Mouse (Mus musculus) midbrain, embryonic 14.5 days (tissue): ENCODE measurements at regions not wholly inside any gene's neighbourhood (a gene's known extent, or its start where the extent isn't known, plus 50 kb on each side); places are given as distances from the start of the nearest gene placed in this dataset. TPM values are rescaled to one million over a fixed set of nuclear protein-coding genes. Genes with fewer than 3 reads are reported as not detected.
A peak's percentile ranks its signal among the peaks of the same experiment; 100 is the strongest.

Experiments
- ATAC-seq: fragments of 200-750 bp; cut with Nextera tagmentation; 2 replicates; pipeline ENCODE4 v1.8.0; 2017; ENCODE audit warnings: moderate number of reproducible peaks, moderate library complexity; ENCODE audit not compliant: low FRiP score, low TSS enrichment
- DNase-seq: peaks from one replicate; pipeline ENCODE4 v3.0.0-alpha.2; 2015
- H3K27ac ChIP-seq: fragments of 300-500 bp; sonication (generic); replicated peaks from 2 replicates; pipeline ENCODE4 v1.5.1; 2014; ENCODE audit warnings: mild to moderate bottlenecking, low read depth, low read length, moderate library complexity
- H3K27me3 ChIP-seq: fragments of 300-500 bp; sonication (generic); 2 replicates; pipeline ENCODE4 v1.6.1; 2014; ENCODE audit warnings: low read length, control low read depth, mixed read lengths; ENCODE audit not compliant: control insufficient read depth, insufficient read depth
- H3K36me3 ChIP-seq: fragments of 300-500 bp; sonication (generic); 2 replicates; pipeline ENCODE4 v1.6.1; 2014; ENCODE audit warnings: low read length, control low read depth; ENCODE audit not compliant: control insufficient read depth, insufficient read depth
- H3K4me1 ChIP-seq: fragments of 300-500 bp; sonication (generic); 2 replicates; pipeline ENCODE4 v1.6.1; 2014; ENCODE audit warnings: mild to moderate bottlenecking, antibody characterized with exemption, low read length, control low read depth; ENCODE audit not compliant: control insufficient read depth, insufficient read depth
- H3K4me2 ChIP-seq: fragments of 300-500 bp; sonication (generic); 2 replicates; pipeline ENCODE4 v1.6.1; 2014; ENCODE audit warnings: mild to moderate bottlenecking, low read length, moderate library complexity
- H3K4me3 ChIP-seq: fragments of 300-500 bp; sonication (generic); replicated peaks from 2 replicates; pipeline ENCODE4 v1.5.1; 2014; ENCODE audit warnings: low read depth, low read length
- H3K9ac ChIP-seq: fragments of 300-500 bp; sonication (generic); replicated peaks from 2 replicates; pipeline ENCODE4 v1.6.1; 2014; ENCODE audit warnings: mild to moderate bottlenecking, low read length, moderate library complexity
- H3K9me3 ChIP-seq: fragments of 300-500 bp; sonication (generic); 2 replicates; pipeline ENCODE4 v1.6.1; 2016; ENCODE audit warnings: low read length, control low read depth, mixed read lengths; ENCODE audit not compliant: control insufficient read depth
- WGBS: fragments of 180-500 bp; shearing (Covaris S2); extraction: QIAGEN DNeasy Blood & Tissue Kit; methylation state at CpG from one replicate; pipeline ENCODE4 v1.1.7; 2014; 5-methylcytosine and 5-hydroxymethylcytosine counted together
- microRNA-seq: library from miRNA; unstranded; fragments of <30 nt; microRNA quantifications from one replicate; pipeline ENCODE4, GENCODE M21; 2016

DNA sequence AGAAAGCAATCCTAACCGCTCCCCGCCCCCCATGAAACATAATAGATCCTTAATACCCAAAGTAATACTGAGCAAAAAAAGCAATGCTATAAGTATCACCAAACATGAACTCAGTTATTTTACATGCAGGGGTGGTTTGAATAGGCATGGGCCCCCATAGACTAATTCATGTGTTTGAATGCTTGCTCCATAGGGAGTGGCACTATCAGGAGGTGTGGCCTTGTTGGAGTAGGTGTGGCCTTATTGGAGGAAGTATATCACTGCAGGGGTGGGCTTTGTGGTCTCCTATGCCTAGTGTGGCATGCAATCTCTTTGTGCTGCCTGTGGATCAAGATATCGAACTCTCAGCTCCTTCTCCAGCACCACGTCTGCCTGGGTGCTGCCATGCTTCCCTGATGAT, 237.4 kb upstream of the Atp11b start:
- Histone ChIP-seq H3K9ac (no peak overlapping the region), H3K4me3 (no peak overlapping the region), H3K27ac (no peak overlapping the region), H3K4me1 (no peaks in the 10 kb centered on the region), H3K36me3 (no peaks in the 10 kb centered on the region), H3K27me3 (no peaks in the 10 kb centered on the region), H3K4me2 (no peak overlapping the region), H3K9me3 (no peaks in the 10 kb centered on the region)
- WGBS, result 84% methylated on average over 4 of the region's 4 CpGs
- no peak for ATAC-seq
- no peak for DNase-seq

DNA sequence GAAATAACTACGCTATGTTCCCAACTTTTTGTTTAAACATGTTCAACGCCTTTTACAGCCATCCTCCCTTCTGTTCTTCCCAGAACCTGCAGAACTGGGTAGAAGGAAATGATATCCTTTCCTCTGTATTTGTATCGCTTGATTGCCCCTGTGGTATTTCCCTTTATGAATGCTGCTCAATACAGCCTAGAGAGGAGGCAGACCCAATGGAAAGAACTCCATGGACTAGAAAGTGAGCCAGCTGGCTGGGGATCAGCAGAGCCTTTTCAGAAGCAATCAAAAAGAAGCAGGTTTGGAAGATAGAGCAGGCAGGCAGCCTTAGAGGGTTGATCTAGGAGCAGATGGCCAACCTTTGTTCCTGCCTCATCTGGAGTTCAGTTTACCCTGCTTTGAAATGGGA, 233.8 kb upstream of the Atp11b start:
- Histone ChIP-seq H3K27ac (no peak overlapping the region), H3K4me2 (no peak overlapping the region), H3K4me1 (no peaks in the 10 kb centered on the region), H3K9ac (no peak overlapping the region), H3K27me3 (no peaks in the 10 kb centered on the region), H3K4me3 (no peak overlapping the region), H3K9me3 (no peaks in the 10 kb centered on the region), H3K36me3 (no peaks in the 10 kb centered on the region)
- WGBS, result 72% methylated on average over 3 of the region's 3 CpGs
- ATAC-seq (no peak), DNase-seq (peak; percentile 5)

DNA sequence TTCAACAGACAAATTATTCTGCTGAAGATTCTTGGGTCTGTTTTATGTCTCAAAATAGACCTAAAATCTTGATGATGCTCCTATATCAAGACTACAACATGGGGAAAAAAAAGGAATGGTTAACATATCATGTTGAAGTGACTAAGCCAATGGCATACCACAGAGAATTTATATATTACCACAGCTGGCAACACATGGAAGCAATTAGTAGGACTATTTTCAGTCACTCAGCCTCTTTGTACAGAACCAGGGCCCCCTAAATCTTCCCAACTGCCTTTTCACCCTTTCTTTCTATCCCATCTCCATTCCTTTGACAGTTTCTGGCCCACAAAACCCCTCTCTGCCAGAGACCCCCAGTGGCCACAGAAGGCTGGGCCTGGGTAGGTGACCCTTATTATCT, 206.2 kb upstream of the Atp11b start:
- no peaks in the 10 kb centered on the region for H3K4me1 ChIP-seq
- DNase-seq, result no peak
- ATAC-seq, result no peak
- H3K4me2 ChIP-seq, result no peak overlapping the region
- H3K4me3 ChIP-seq, result no peak overlapping the region
- no peaks in the 10 kb centered on the region for H3K36me3 ChIP-seq
- H3K27ac ChIP-seq, result no peak overlapping the region
- H3K9me3 ChIP-seq, result no peaks in the 10 kb centered on the region
- H3K27me3 ChIP-seq, result no peaks in the 10 kb centered on the region
- no peak overlapping the region for H3K9ac ChIP-seq

DNA sequence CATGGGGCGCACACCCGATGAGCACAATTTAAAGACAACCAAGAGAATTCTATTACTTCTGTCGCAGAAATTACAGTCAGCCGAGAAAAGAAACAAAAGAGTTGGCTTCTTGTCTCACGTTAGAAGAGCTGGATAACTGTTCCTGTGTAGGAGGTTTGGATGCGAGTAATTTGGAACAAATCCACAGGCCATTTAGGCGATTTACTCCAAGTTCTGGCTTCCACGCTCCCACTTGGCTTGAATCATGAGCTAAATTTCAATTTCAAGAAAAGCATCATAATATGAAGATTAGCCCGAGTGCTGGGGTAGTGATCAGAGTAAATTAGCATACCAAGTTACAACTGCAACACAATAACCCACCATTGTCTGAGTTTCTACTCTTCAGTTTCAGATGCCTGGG, 202.1 kb upstream of the Atp11b start:
- H3K9ac ChIP-seq, result no peak overlapping the region
- H3K9me3 ChIP-seq, result no peaks in the 10 kb centered on the region
- no peak overlapping the region for H3K4me2 ChIP-seq
- no peaks in the 10 kb centered on the region for H3K36me3 ChIP-seq
- DNase-seq (no peak), ATAC-seq (no peak)
- no peak overlapping the region for H3K4me3 ChIP-seq
- WGBS, result 86% methylated on average over 9 of the region's 9 CpGs
- no peaks in the 10 kb centered on the region for H3K27me3 ChIP-seq
- H3K27ac ChIP-seq, result no peak overlapping the region
- no peaks in the 10 kb centered on the region for H3K4me1 ChIP-seq

DNA sequence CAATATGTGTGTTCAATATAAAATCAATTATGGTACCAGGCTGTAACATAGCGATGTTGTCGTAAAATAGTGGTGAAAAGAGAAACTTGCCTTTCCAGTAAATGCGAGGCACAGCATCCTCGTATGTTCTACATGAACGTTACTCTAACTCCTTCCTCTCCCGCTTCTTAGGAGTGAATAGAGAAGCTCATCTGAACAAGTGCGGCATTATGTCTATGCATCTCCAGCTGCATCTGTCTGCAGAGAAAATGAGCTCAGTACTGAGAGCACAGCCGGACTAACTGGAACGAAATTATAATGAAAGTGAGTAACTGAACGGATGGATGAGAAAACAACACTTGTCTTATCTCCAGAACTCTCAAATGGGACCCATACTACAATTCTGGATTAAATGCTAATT, 193.5 kb upstream of the Atp11b start:
- ATAC-seq (no peak), DNase-seq (no peak)
- no peak overlapping the region for H3K4me2 ChIP-seq
- H3K36me3 ChIP-seq, result no peaks in the 10 kb centered on the region
- H3K4me1 ChIP-seq, result 0 out of 2 replicates have a peak, but pooled peaks cover 5% of the 10 kb centered on the region
- H3K27ac ChIP-seq, result no peak overlapping the region
- no peaks in the 10 kb centered on the region for H3K9me3 ChIP-seq
- no peak overlapping the region for H3K9ac ChIP-seq
- no peak overlapping the region for H3K4me3 ChIP-seq
- WGBS, result 90% methylated on average over 10 of the region's 10 CpGs
- no peaks in the 10 kb centered on the region for H3K27me3 ChIP-seq

DNA sequence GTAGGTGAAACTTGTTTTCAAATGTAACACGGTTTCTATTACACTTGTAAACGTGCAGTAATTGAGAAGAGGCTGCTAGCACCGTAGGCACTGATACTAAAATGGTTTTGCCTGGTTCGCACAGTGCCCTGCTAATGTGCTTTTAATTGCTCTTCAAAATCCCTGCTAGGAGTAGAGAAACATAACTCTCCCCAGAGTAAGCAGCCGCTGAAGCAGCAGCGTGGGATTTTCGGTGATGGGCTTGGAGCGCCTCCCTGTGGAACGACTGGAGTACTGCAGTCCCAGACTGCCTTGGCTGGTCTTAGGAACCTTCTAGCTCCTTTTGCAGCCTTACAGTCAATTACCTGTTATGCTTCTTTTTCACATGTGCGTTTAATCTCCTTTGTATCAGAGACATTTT, 179.5 kb upstream of the Atp11b start:
- no peak overlapping the region for H3K27ac ChIP-seq
- no peak overlapping the region for H3K4me2 ChIP-seq
- 21% methylated on average over 10 of the region's 10 CpGs for WGBS
- ATAC-seq (no peak), DNase-seq (peak; percentile 82)
- no peaks in the 10 kb centered on the region for H3K9me3 ChIP-seq
- no peaks in the 10 kb centered on the region for H3K36me3 ChIP-seq
- no peak overlapping the region for H3K9ac ChIP-seq
- no peaks in the 10 kb centered on the region for H3K27me3 ChIP-seq
- no peaks in the 10 kb centered on the region for H3K4me1 ChIP-seq
- H3K4me3 ChIP-seq, result no peak overlapping the region

Small RNAs in the stretch of these regions (microRNA-seq; reads per million reads assigned to microRNA genes)
- gene Gm25442, result not detected
